Mouse (Mus musculus) spleen, adult 2 months (tissue): ENCODE data around the gene Foxq1. TPM values are rescaled to one million over a fixed set of nuclear protein-coding genes. Genes with fewer than 3 reads are reported as not detected.

Source experiments
- DNase-seq, 2 experiments: peaks; one replicate each; pipeline versions ENCODE4 v3.0.0 to v3.0.0-alpha.2; 2012 to 2021; ENCODE audit warnings: low spot score in 2 of 2, low read depth in 1 of 2
- H3K27ac ChIP-seq: fragments of 200-500 bp; 2 replicates; pipeline ENCODE4 v1.5.1; 2012; ENCODE audit warnings: low read length, inconsistent platforms; ENCODE audit not compliant: insufficient read depth
- H3K27me3 ChIP-seq: fragments of 200-500 bp; 2 replicates; pipeline ENCODE4 v1.6.1; 2012; ENCODE audit warnings: mild to moderate bottlenecking, moderate library complexity, low read length, inconsistent platforms; ENCODE audit not compliant: control insufficient read depth, insufficient read depth
- H3K36me3 ChIP-seq: fragments of 200-500 bp; 2 replicates; pipeline ENCODE4 v1.6.1; 2012; ENCODE audit warnings: mild to moderate bottlenecking, low read length, inconsistent platforms; ENCODE audit not compliant: control insufficient read depth, insufficient read depth
- H3K4me1 ChIP-seq: fragments of 200-500 bp; 2 replicates; pipeline ENCODE4 v1.6.1; 2011; ENCODE audit warnings: inconsistent platforms; ENCODE audit not compliant: control insufficient read depth, insufficient read depth, insufficient read length
- H3K4me3 ChIP-seq: fragments of 200-500 bp; 2 replicates; pipeline ENCODE4 v1.5.1; 2011; ENCODE audit warnings: mild to moderate bottlenecking, inconsistent platforms; ENCODE audit not compliant: insufficient read depth, insufficient read length; ENCODE audit errors: extremely low read depth
- CTCF ChIP-seq: fragments of 200-500 bp; IDR thresholded peaks from 2 replicates; pipeline ENCODE4 v1.5.1; 2011; ENCODE audit warnings: mild to moderate bottlenecking, inconsistent platforms; ENCODE audit not compliant: insufficient read depth, insufficient read length, insufficient replicate concordance; ENCODE audit errors: extremely low read depth
- POLR2A ChIP-seq: fragments of 200-500 bp; IDR thresholded peaks from 2 replicates; pipeline ENCODE4 v1.6.1; 2011; ENCODE audit warnings: low read depth, low read length, inconsistent platforms
- WGBS: fragments of 180-500 bp; shearing (Covaris S2); methylation state at CpG from one replicate; pipeline ENCODE4 v1.1.7; 2018; 5-methylcytosine and 5-hydroxymethylcytosine counted together
- polyA plus RNA-seq: library from polyadenylated mRNA; depleted of rRNA; stranded (reverse); fragments of >200 nt; gene quantifications from 2 replicates; pipeline ENCODE4 v1.2.3, GENCODE M21; 2012

The Foxq1 gene
- polyA plus RNA-seq, 1 experiment = 0.07 TPM

- WGBS = 85% methylated on average over 10 of the region's 10 CpGs
- no peak for DNase-seq
- no peak for TF ChIP-seq CTCF
- no peak for TF ChIP-seq POLR2A
- no peaks in the 10 kb centered on the region for H3K36me3 ChIP-seq
- no peaks in the 10 kb centered on the region for H3K4me1 ChIP-seq
- H3K27me3 ChIP-seq = no peaks in the 10 kb centered on the region
- H3K27ac ChIP-seq = no peak overlapping the region
- no peak overlapping the region for H3K4me3 ChIP-seq
Measured at GRCm38 (mm10) chr13:31572806-31573508, 17.0 kb downstream of the Foxq1 start.

GRCm38 (mm10) chr13:31574627-31575026 is 18.7 kb downstream of the Foxq1 start:
- no peak for DNase-seq
- no peaks in the 10 kb centered on the region for H3K36me3 ChIP-seq
- WGBS = 76% methylated on average over 3 of the region's 3 CpGs
- TF ChIP-seq CTCF (no peak), POLR2A (no peak)
- H3K4me3 ChIP-seq = no peak overlapping the region
- H3K4me1 ChIP-seq = no peaks in the 10 kb centered on the region
- H3K27ac ChIP-seq = no peak overlapping the region
- H3K27me3 ChIP-seq = no peaks in the 10 kb centered on the region

GRCm38 (mm10) chr13:31576696-31577095 is 20.8 kb downstream of the Foxq1 start:
- H3K4me3 ChIP-seq = no peak overlapping the region
- TF ChIP-seq POLR2A (no peak), CTCF (no peak)
- 80% methylated on average over 4 of the region's 4 CpGs for WGBS
- no peak for DNase-seq
- H3K27ac ChIP-seq = no peak overlapping the region
- no peaks in the 10 kb centered on the region for H3K4me1 ChIP-seq
- H3K27me3 ChIP-seq = no peaks in the 10 kb centered on the region
- no peaks in the 10 kb centered on the region for H3K36me3 ChIP-seq

DNA sequence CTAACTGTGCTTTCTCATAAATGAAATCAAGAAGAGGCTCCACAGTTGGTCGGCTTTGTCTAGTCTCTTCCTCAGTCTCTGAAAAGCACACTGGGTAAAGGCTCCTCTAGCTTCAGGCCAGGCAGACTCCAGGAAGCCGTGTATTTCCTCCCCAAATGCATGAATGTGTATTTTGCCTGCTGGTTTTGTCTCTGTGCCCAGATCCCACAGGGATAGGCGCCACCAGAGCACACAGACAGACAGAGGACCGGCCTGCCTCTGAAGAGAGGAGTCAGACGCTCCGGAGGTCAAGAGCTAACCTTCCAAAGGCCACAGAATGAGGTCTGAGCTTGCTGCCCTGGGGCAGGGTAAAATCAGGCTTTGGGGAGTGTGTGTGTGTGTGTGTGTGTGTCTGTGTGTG is 21.6 kb downstream of the Foxq1 start:
- no peaks in the 10 kb centered on the region for H3K27me3 ChIP-seq
- TF ChIP-seq CTCF (no peak), POLR2A (no peak)
- H3K4me3 ChIP-seq = no peak overlapping the region
- H3K27ac ChIP-seq = no peak overlapping the region
- H3K4me1 ChIP-seq = no peaks in the 10 kb centered on the region
- WGBS = 42% methylated on average over 6 of the region's 6 CpGs
- DNase-seq = no peak
- no peaks in the 10 kb centered on the region for H3K36me3 ChIP-seq

DNA sequence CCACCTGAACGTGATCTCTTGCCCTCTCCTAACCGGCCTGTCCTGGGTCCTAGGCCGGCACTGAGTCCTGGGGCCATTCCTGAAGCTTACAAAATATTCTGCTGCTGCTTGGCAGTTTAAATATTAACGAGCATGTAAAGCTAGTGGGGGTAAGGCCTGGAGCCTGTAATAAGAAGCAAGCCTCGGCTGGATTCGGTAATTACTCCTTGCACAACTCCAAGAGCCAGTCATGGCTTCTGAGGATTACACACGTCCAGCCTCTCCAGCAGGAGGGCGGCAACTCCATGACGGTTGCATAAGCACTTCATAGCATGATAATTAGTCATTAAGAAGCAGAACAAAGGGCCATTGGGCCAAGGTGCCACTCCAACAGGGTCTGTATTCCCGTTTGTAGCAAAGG is 22.5 kb downstream of the Foxq1 start:
- no peaks in the 10 kb centered on the region for H3K4me1 ChIP-seq
- 87% methylated on average over 10 of the region's 10 CpGs for WGBS
- no peak overlapping the region for H3K27ac ChIP-seq
- no peaks in the 10 kb centered on the region for H3K36me3 ChIP-seq
- no peak for DNase-seq
- H3K4me3 ChIP-seq = no peak overlapping the region
- TF ChIP-seq POLR2A (no peak), CTCF (no peak)
- no peaks in the 10 kb centered on the region for H3K27me3 ChIP-seq

DNA sequence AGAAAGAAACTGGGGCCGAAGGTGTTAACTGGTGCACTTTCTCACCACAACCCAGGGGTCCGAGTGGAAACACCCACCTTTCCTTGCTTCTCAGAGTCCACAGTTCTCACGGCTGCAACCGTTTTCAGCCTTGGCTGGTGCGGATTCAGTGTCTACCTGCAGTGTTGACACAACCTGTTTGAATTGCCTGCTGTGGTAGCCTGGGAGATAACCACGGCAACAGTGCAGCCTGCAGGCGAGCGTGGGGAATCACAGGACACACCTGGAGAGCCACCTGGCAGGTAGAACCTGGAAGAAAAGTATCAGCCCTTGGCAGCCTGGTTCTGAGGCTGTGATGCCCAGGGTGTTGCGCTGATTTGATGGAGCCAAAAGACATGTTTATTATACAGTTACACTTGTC is 23.9 kb downstream of the Foxq1 start:
- Histone ChIP-seq H3K36me3 (no peaks in the 10 kb centered on the region), H3K27ac (no peak overlapping the region), H3K27me3 (no peaks in the 10 kb centered on the region), H3K4me1 (no peaks in the 10 kb centered on the region), H3K4me3 (no peak overlapping the region)
- TF ChIP-seq POLR2A = no peak
- no peak for TF ChIP-seq CTCF
- no peak for DNase-seq
- 71% methylated on average over 9 of the region's 9 CpGs for WGBS

- H3K27me3 ChIP-seq = no peaks in the 10 kb centered on the region
- WGBS = 84% methylated on average over 5 of the region's 5 CpGs
- DNase-seq = no peak
- TF ChIP-seq CTCF (no peak), POLR2A (no peak)
- no peaks in the 10 kb centered on the region for H3K4me1 ChIP-seq
- H3K4me3 ChIP-seq = no peak overlapping the region
- no peak overlapping the region for H3K27ac ChIP-seq
- no peaks in the 10 kb centered on the region for H3K36me3 ChIP-seq
Measured at GRCm38 (mm10) chr13:31587341-31587740, 31.4 kb downstream of the Foxq1 start.
